Mouse (Mus musculus): ENCODE measurements around the gene S100a2.

GRCm38 (mm10) chr3:90600458-90601195 is 10.6 kb downstream of the S100a2 start:
- TF ChIP-seq TAL1 (IDR thresholded peaks at IDR 0.05; ENCODE audit: low read length), result no peak
- no peak for TF ChIP-seq GATA1 (IDR thresholded peaks at IDR 0.05; ENCODE audit: low read length)
